Mouse (Mus musculus): ENCODE data around the gene Saysd1.

DNA sequence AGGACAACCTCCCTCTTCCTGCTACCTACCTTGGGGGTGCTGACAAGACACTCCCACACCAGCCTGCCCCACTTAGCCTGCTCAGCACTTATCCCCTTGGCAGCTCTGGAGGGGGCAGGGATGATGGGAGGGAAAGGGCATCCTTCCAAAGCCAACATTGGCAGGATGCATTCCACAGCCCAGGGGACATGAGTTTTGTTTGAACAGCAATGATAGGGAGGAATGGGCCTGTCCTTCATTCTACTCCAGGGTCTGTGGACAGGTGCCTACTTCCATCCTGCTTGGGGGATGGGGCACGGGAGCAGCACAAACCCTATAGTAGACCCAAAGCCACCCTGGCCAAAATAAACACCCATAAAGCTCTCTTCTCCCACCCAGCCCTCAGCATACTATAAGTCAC, 27.1 kb upstream of the Saysd1 start:
- TF ChIP-seq POLR2A (IDR thresholded peaks at IDR 0.05; ENCODE audit: insufficient read depth, low read depth, low read length) (no peak), CTCF (IDR thresholded peaks at IDR 0.05) (no peak)
